Mouse (Mus musculus) testis, adult 2 months (tissue): Measurements from ENCODE around the gene Cd24a.

Experiments
- CTCF ChIP-seq: fragments of 200-500 bp; IDR thresholded peaks from 2 replicates; pipeline ENCODE4 v1.5.1; 2012; ENCODE audit warnings: low read depth, mild to moderate bottlenecking, inconsistent platforms, low read length, moderate library complexity; ENCODE audit not compliant: control insufficient read depth, insufficient read depth, insufficient replicate concordance
- POLR2A ChIP-seq: fragments of 200-500 bp; IDR thresholded peaks from 2 replicates; pipeline ENCODE4 v1.6.1; 2012; ENCODE audit warnings: low read depth, mild to moderate bottlenecking, inconsistent platforms, low read length, moderate library complexity; ENCODE audit not compliant: control insufficient read depth

DNA sequence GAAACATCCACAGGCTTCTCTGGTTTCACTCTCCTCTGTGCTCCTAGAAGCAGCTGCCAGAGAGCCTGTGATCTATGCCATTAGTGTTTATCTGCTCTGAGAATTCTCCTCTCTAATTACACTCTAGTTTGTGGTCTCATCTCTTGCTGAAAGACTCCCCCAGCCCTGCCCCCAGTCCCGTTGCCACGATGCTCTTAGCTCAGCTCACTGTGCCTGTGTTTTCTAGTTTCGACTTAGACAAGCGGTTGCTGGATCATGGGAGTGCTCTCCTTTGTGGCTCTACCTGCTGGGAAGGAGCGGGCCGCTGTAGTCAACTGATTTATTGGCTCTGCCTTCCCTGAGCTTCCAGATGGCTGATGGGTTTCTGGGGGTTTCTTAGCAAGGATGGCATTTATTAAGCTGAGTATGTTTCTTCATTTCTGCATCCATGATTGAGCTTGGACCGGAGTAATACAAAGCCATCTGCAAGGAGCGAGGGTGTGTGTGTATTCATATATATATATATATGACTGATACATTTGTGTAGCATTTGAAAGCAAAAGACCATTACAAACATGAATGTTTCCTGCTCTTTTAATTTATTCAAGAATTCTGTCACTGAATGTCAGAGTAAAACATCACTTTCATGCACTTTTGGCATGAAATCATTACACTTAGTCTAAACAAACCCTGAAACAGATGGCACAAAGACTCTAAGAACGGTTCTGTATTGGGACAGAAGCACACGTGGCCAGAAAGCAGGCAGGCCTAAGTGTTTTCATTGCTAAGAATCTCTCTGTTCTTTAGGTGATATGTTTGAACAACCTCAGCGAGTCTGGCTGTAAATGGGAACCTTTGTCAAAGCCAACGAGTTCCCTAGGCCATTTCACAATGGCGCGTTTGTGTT lies 23.7 kb downstream of the Cd24a start:
- no peak for TF ChIP-seq CTCF
- no peak for TF ChIP-seq POLR2A
